Mouse (Mus musculus): Measurements from ENCODE around the gene Noa1.

- no peak for TF ChIP-seq CTCF (IDR thresholded peaks at IDR 0.05; ENCODE audit: low read depth)
- no peak for TF ChIP-seq EP300 (IDR thresholded peaks at IDR 0.05; ENCODE audit: low read depth)
Measured at GRCm38 (mm10) chr5:77245463-77245786, 64.5 kb downstream of the Noa1 start.
